Mouse (Mus musculus): ENCODE data around the gene Lcmt1. TPM values are rescaled to one million over a fixed set of nuclear protein-coding genes. Genes with fewer than 3 reads are reported as not detected.

The Lcmt1 gene
- polyA plus RNA-seq, 1 experiment from 2014 or later, result 61.0 TPM

DNA sequence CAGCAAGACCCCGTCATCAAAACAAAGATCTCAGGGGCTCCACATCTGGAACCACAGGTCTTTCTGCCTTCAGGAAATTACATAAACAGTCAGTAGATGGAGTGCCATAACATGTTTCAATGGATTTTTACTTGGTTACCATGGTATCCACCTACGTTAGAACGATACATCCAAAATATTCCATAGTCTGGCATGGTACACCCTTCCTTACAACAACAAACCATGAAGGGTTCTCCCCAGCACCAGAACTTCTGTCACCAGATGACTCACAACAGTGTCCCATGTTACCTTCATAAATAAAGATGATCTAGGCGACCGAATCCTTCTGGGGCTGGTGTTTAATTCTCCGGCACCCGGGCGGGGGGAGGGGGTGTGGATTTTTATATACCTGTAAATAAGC, 5.6 kb upstream of the Lcmt1 start:
- Histone ChIP-seq H3K4me1 (peaks cover 39% of the 10 kb centered on the region), H3K4me3 (no peak overlapping the region), H3K36me3 (peaks cover 12% of the 10 kb centered on the region; the same call in 1 of the 2 replicates), H3K9me3 (replicated peaks) (no peaks in the 10 kb centered on the region), H3K27me3 (ENCODE audit: low read depth, poor library complexity, severe bottlenecking) (no peaks in the 10 kb centered on the region), H3K27ac (replicated peaks) (no peak overlapping the region)
- WGBS, result 96% methylated on average over 8 of the region's 8 CpGs
- DNase-seq (ENCODE audit: low spot score), result no peak

DNA sequence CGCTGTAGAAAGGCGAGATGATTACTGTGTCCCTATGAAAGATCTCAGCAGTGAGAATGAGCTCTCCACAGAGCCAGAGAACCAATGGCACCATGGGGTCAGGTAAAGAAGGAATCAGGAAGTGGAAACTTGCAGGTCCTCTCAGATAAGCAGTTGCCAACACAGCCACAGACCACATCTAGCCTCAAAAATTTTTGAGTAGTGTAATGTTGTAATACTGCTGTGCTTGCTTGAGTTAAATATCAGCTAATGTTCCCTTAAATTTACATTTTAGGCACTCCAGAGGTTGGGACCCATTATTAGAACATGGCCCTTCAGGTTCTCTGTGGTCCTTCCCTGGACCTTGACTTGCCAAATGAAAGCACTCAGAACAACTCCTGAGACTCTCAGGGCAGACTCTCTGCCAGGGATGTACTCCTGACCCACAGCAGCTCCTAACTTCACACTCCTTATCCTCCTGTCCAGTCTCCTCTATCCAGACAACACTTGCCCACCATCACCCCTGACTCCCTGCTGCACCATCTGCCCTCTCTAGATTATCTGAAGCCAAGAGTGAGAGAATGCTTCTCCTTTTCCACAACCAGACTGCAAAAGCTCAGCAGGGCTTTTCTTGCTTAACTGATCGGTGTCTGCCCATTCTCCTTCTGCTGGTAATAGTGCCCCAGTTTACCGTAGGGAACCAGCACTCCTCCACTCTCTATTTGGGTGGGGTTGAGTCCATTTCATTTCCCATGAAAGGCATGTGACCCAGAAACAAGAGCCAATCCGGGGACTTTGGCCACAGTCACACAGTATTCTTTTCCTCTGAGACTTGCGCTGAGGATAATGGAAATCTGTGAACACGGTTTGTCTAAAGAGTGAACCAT, 3.5 kb upstream of the Lcmt1 start:
- WGBS, result 89% methylated on average over 7 of the region's 7 CpGs
- peaks cover 38% of the 10 kb centered on the region for H3K4me1 ChIP-seq
- no peak overlapping the region for H3K27ac ChIP-seq (replicated peaks)
- no peak for DNase-seq (ENCODE audit: low spot score)
- H3K36me3 ChIP-seq, result peaks cover 8% of the 10 kb centered on the region; the same call in 1 of the 2 replicates
- no peak overlapping the region for H3K4me3 ChIP-seq
- no peaks in the 10 kb centered on the region for H3K27me3 ChIP-seq (ENCODE audit: low read depth, poor library complexity, severe bottlenecking)
- H3K9me3 ChIP-seq (replicated peaks), result no peaks in the 10 kb centered on the region

GRCm38 (mm10) chr7:123366806-123367205, 2.8 kb upstream of the Lcmt1 start:
- Histone ChIP-seq H3K27me3 (ENCODE audit: low read depth, poor library complexity, severe bottlenecking) (no peaks in the 10 kb centered on the region), H3K9me3 (replicated peaks) (no peaks in the 10 kb centered on the region), H3K4me3 (no peak overlapping the region), H3K27ac (replicated peaks) (no peak overlapping the region), H3K36me3 (0 out of 2 replicates have a peak, but pooled peaks cover 2% of the 10 kb centered on the region), H3K4me1 (peaks cover 38% of the 10 kb centered on the region)
- 86% methylated on average over 8 of the region's 8 CpGs for WGBS
- no peak for DNase-seq (ENCODE audit: low spot score)

DNA sequence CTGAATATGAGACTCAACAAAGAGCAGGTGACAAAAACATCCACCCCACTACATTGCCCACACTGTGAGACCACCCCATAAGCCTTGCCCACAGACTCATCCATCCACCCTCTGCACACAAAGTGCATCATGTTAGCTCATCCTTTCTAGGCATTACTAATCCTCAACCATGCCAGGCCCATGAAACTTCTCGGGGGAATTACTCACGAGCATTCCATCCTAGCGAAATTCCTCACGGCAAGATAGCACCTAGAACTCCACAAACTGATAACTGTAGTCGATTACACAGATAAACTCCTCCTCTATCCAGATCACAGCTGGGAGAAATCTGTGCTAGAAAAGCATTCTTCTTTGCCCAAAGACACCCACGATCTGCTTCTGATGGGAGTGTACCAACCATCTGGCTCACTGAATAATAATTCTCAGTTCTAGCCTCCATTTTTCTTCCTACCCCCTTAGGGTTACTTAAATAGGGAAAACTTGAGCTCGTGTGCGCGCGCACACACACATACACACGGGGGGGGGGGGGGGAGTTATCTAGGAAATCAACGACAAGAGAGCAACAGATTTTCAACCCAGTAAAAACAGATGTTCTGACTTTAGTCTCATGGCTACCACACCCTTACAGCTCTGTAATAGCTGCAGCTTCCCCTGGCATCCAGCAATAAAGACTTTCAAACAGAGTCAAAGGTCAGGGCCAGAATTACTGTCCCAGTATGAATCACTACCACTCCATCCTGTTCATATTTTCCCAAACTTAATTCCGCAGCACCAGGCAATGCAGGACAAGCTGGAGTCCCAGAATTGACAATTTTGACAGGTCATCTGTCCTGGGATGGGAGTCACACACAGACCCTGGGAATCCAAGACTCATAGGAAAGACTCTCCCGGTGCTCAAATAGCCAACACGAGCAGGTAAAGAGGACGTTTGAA, 2.1 kb upstream of the Lcmt1 start:
- Histone ChIP-seq H3K27ac (replicated peaks) (no peak overlapping the region), H3K4me3 (peak overlapping the region; percentile 81), H3K36me3 (0 out of 2 replicates have a peak, but pooled peaks cover 2% of the 10 kb centered on the region), H3K27me3 (ENCODE audit: low read depth, poor library complexity, severe bottlenecking) (no peaks in the 10 kb centered on the region), H3K9me3 (replicated peaks) (no peaks in the 10 kb centered on the region), H3K4me1 (peaks cover 38% of the 10 kb centered on the region)
- WGBS, result 90% methylated on average over 16 of the region's 16 CpGs
- DNase-seq (ENCODE audit: low spot score), result no peak

DNA sequence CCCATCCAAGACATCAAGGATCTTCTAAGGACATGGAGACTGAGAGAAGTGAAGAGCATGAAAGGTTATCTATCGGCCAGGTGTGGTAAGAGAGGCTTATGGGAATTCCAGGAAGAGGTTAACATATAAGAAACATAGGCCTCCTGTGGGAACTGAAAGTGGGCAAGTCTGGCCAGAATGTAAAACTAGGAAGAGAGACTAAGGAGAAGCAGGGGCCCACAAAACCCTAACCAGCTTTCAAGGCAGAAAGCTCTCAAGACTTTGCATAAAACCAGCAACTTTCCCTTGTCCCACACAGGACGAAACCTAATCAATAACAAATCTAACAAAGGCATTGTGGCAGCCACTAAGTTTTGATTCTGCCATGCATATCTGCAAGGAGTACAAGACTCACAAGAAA, 1.4 kb upstream of the Lcmt1 start:
- Histone ChIP-seq H3K27ac (replicated peaks) (no peak overlapping the region), H3K27me3 (ENCODE audit: low read depth, poor library complexity, severe bottlenecking) (no peaks in the 10 kb centered on the region), H3K36me3 (0 out of 2 replicates have a peak, but pooled peaks cover 2% of the 10 kb centered on the region), H3K4me1 (peaks cover 38% of the 10 kb centered on the region), H3K4me3 (peak overlapping the region; percentile 81), H3K9me3 (replicated peaks) (no peaks in the 10 kb centered on the region)
- DNase-seq (ENCODE audit: low spot score), result no peak
- 80% methylated on average over 2 of the region's 2 CpGs for WGBS

GRCm38 (mm10) chr7:123368778-123369746, 522 bp upstream of the Lcmt1 start:
- Histone ChIP-seq H3K36me3 (0 out of 2 replicates have a peak, but pooled peaks cover 2% of the 10 kb centered on the region), H3K9me3 (replicated peaks) (no peaks in the 10 kb centered on the region), H3K27me3 (ENCODE audit: low read depth, poor library complexity, severe bottlenecking) (no peaks in the 10 kb centered on the region), H3K27ac (replicated peaks) (peak overlapping the region; percentile 93), H3K4me1 (peaks cover 38% of the 10 kb centered on the region), H3K4me3 (peak overlapping the region; percentile 81)
- 4% methylated on average over 43 of the region's 51 CpGs for WGBS
- DNase-seq (ENCODE audit: low spot score), result no peak

GRCm38 (mm10) chr7:123370700-123371099, 1.1 kb downstream of the Lcmt1 start:
- peaks cover 38% of the 10 kb centered on the region for H3K4me1 ChIP-seq
- peak; percentile 15 for DNase-seq (ENCODE audit: low spot score)
- H3K27me3 ChIP-seq (ENCODE audit: low read depth, poor library complexity, severe bottlenecking), result no peaks in the 10 kb centered on the region
- H3K27ac ChIP-seq (replicated peaks), result peak overlapping the region; percentile 93
- 53% methylated on average over 9 of the region's 9 CpGs for WGBS
- peak overlapping the region; percentile 81 for H3K4me3 ChIP-seq
- no peaks in the 10 kb centered on the region for H3K36me3 ChIP-seq
- H3K9me3 ChIP-seq (replicated peaks), result no peaks in the 10 kb centered on the region

GRCm38 (mm10) chr7:123371501-123371900, 1.9 kb downstream of the Lcmt1 start:
- whole genome bisulfite sequencing, result 78% methylated on average over 3 of the region's 3 CpGs

DNA sequence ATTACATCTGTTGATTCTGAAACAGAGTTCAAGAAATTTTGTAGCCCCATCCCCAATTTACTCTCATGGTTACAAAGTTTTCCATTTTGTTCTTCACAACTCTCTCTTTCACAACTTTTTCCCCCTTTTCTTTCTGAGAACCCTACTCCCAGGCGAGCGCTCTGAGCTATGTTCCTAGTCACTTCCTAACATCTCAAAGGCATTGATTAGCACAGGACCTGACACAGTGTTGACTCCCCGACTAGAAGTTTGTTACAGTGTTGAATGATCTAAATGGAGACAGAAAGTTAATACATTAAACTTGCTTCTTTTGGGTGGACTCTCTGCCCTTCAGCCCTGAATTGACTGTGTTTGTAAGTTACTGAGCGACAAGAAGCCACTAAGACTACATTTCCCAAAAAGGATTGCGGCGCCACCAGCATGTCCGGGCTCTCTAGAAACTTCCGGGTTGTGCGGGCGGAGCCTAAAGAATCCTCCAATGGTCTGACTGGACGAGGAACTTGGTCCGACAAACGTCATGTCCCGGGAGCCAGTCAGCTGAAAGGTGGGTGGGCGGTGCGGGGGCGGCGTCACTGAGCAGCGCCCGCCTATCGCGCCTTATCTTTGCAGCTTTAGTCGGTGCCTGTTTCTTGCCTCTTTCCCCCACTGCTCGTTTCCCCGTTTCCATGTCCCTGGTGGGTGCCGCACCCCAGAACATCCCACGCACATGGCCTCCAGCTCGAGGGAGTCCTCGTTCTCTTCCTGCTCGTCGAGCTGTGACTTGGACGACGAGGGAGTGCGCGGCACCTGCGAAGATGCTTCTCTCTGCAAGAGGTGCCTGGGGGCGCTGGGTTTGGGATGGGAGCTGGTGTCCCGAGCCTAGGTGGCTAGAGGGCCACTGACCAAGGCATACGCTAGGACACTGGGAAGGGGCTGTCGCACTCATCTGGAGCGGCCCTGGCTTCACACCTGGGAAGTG, 8.1 kb downstream of the Lcmt1 start:
- Histone ChIP-seq H3K9me3 (replicated peaks) (no peaks in the 10 kb centered on the region), H3K27me3 (ENCODE audit: low read depth, poor library complexity, severe bottlenecking) (no peaks in the 10 kb centered on the region), H3K36me3 (peaks cover 4% of the 10 kb centered on the region), H3K4me1 (peaks cover 15% of the 10 kb centered on the region), H3K27ac (replicated peaks) (peak overlapping the region; percentile 83), H3K4me3 (peak overlapping the region; percentile 82)
- peak; percentile 94 for DNase-seq (ENCODE audit: low spot score)
- WGBS, result 4% methylated on average over 41 of the region's 41 CpGs

More at GRCm38 (mm10) chr7:123371501-123371900, 1.9 kb downstream of the Lcmt1 start:
- no peak overlapping the region for H3K27ac ChIP-seq (replicated peaks)
- H3K36me3 ChIP-seq, result no peaks in the 10 kb centered on the region
- H3K9me3 ChIP-seq (replicated peaks), result no peaks in the 10 kb centered on the region
- no peak overlapping the region for H3K4me3 ChIP-seq
- peaks cover 32% of the 10 kb centered on the region for H3K4me1 ChIP-seq
- DNase-seq (ENCODE audit: low spot score), result no peak
- H3K27me3 ChIP-seq (ENCODE audit: low read depth, poor library complexity, severe bottlenecking), result no peaks in the 10 kb centered on the region

DNA sequence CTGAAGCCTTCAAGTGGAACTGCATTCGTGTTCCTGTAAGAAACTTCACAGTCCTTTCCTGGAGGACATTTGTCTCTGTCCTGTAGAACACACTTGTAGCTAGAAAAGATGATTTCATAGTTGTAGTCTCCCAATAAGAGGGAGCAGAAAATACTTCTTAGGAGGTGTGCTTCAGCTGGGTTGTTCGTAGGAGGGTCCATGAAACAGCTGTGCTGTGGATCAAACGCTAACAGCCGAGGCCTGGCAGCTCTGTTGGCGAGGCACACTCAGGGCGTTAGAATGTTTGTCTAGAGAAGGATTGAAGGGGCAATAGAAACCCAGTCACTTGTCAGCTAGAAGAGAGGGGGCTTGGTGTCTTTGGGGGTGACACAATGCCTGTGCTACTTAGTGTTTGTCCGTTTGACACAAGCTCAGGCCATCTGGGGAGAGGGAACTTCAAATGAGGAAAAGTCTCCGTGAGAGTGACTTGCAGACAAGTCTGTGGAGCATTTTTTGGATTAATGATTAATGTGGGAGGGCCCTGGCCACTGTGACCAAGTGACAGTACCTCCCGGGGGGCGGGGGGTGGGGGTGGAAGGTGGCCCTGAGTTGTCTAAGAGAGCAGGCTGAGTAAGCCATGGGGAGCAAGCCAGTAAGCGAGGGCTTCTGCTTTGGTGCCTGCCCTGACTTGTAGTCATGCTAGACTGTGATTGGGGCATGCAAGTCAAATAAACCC, 16.3 kb downstream of the Lcmt1 start:
- Histone ChIP-seq H3K4me1 (no peaks in the 10 kb centered on the region), H3K36me3 (peaks cover 58% of the 10 kb centered on the region), H3K27ac (replicated peaks) (no peak overlapping the region), H3K9me3 (replicated peaks) (no peaks in the 10 kb centered on the region), H3K27me3 (ENCODE audit: low read depth, poor library complexity, severe bottlenecking) (no peaks in the 10 kb centered on the region), H3K4me3 (no peak overlapping the region)
- WGBS, result 86% methylated on average over 11 of the region's 11 CpGs
- no peak for DNase-seq (ENCODE audit: low spot score)

Measured in midbrain, embryonic 10.5 days (tissue).